Mouse (Mus musculus): Measurements from ENCODE around the gene Liph.
"Not testable (repeated sequence)": the region's sequence is repeated elsewhere in the genome, so short reads cannot be mapped to it uniquely, and the experiment has no call there.

The Liph gene

DNA sequence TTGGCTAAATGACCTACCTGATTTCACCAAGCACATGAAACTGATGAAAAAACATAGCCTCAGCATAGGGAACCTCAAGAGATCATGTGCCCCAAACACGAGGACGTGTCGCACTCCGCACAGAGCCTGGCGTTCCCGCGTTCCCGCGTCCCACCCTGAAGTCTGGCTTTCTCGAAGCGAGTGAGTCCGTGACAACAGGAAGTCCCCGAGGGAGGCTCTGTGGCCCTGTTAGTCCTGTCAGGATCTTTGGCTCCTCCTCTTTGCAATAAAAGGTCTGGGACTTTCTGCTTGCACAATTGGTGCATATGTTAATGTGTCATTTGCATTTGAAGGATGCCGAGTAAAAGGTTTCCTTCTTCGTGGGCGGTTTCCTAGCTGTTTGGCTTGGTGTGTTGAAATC, at the start of gene Liph:
Gene Liph, minus strand, starts transcription at position 360 of the 400 bp plus-strand sequence.
- no peak for DNase-seq

DNA sequence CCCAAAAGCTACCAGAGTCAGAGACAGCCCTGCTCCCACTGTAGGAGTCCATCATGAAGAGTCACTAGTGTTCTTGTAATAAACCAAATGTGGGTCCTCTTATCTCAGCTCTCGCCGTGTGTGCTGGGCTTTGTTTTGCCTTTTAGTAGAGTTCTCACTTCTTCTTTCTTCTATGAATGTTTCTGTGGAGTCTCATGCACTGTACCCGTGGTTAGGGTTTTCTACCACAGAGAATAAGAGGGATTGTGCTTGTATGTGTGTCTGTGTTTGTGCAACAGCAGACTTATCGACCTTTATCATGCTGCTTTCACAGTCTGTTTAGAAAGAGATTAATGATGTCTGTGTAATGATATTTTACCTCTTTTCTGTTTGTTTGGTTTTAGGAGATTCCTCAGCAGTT, 48.4 kb upstream of the Liph start:
- DNase-seq = no peak

DNA sequence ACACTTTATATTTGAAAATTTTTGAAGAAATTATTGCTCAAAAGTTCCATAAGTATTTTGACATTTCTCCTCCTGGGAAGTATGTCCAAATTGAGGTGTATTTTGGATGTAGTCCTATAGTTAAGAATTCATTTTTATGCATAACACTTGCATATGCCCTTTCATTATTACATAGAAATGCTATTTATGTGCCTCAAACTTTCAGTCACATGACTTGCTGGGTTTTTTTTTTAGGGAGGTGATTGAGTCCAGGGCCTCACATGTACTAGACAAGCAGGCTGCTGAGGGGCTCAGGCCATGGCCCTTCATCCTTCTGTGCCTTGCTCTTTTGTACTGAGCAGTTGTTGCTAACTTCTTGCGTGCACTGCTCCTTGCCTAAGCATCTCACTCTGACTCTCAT, 44.5 kb upstream of the Liph start:
- DNase-seq = no peak

DNA sequence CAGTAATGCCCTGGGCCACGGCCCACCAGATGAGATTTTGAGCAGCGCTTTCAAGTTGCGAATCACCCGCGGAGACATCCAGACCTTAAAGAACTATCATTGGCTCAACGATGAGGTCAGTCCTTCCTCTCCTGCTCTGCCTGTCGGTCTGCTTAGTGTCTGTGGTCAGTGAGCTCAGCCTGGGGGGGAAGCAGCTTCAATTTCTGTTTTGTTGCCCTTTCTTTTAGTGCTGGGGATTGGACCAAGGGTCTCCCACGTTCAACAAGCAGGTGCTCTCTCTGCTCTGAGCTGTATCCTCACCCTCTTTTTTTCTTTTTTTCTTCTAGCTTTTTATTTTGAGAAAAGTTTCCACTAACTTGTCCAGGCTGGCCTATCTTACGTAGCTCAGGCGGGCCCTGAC, 43.1 kb upstream of the Liph start:
- no peak for DNase-seq

DNA sequence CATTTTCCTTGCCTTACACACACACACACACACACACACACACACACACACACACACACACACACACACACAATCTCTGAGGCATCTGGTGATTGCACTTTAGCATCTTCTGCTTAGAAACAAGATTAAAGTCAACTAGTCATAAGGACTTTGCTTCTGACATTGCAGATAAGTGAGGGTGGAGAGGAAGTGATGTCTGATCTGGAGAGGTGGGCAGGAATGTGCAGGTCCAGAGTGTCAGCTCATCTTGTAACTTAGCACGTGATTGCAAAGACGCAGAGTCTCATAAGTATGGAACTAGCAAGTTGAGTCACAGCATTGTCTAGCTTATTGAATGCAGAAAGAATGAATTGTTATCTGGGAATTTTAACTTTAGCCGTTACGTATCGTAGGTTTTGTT, 32.0 kb upstream of the Liph start:
- DNase-seq = no peak

DNA sequence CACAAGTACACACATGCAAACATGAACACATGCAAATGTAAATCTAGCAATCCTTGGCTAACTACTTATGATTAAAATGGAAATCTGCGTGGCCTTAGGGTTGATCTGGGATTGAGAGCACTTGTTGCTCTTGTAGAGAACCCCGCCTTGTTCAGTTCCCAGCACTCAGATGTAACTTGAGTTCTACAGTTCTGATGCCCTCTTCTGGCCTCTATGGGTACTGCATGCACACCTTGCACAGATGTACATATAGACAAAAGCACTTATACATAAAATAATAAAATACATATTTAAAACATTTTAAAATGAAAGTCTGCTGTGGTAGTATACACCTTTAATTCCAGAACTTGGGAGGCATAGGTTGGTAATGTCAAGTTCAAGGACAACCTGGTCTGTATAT, 26.7 kb upstream of the Liph start:
- DNase-seq = no peak

DNA sequence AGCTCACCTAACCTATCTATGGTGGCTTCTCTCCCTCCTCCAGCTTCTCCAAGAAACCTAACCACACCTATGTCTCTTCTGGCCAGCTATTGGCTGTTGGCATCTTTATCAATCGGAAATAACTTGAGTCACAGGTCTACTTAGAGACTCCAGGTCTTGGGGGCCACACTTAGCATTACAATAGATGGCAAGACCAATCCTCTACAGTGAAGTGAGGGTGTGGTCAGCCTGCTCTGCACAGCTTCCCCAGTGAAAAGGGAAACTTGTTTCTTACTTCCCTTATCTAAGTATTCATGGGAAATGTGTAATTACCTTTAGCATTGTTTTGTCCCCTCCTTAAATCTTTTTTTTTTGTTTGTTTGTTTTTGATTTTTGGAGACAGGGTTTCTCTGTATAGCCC, 20.1 kb upstream of the Liph start:
- no peak for DNase-seq

DNA sequence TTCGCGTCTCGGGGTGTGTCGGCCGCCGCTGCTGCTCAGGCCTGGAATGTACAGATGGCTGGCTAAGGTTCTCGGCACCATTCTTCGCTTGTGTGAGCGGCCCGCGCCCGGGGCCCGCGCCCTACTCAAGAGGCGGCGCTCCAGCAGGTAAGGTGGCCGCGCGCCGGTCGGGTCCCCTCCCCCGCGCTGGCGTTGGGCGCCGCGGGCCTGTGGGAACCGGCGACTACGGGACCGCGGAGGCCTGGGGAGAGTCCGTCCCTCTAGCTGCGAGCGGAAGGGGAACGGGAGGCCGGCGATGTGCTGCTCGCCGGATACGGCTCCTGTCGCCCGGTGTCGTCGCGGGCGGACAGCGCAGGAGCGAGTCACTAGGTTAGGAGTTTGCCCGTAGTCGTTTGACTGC, 14.1 kb upstream of the Liph start:
- no peak for DNase-seq

DNA sequence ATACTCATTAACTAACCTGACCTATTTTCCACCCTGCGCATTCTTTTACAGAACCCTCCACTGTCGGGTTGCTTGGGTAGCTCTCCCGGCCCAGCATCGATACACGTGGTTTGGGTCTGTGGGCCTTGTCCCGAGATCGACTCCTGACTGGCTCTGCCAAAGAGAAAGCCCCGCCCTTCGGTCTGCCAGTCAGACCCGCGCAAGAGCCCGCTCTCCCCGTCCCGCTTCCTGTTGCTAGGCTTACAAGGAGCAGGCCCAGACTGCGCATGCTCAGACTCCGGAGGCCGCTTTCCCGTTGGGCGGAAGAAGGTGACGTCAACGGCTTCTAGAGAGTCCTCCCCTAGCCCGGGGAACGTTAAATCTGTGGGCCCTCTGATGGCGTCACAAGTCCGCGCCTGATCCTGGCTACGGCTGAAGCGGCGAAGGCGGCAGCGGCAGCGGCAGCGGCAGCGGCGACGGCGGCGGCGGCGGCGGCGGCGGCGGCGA, 13.7 kb upstream of the Liph start, which contains the start of gene Senp2:
Gene Senp2, plus strand, starts transcription at position 386 of the 486 bp plus-strand sequence.
- DNase-seq = peak; percentile 100

DNA sequence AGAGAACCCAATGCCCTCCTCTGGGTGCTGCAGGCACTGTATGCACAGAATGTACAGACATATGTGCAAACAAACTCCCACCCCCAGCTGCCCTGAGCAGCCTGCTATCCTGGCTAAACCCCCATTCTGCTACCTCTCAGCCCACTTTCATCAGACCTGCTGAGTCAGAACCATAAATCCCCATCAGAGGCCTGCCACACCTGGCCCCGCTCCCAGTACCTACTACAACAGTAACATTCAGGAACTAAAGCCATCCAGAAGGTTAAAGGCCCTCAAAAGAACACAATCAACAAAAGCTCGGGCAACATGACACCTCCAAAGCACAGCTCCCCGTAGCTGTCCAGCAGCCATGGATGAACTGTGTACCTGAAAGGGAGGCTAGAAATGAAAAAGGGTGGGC, 6.1 kb upstream of the Liph start:
- no peak for DNase-seq

DNA sequence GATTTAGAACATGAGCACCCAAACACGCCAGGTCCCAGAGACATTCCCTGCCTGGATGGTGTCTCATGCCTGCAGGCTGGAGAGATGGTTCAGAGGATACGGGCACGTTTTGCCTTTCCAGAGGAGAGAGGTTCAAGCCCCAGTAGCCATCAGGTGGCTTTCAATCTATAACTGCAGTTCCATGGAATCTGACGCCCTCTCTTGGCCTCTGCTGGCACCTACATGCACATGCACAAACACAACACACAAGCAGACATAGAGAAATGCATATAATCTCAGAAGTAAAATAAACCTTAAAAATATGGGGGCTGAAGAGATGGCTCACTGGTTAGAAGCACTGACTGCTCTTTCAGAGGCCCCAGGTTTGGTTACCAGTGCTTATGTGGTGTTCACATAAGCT, 5.7 kb upstream of the Liph start:
- DNase-seq = no peak

DNA sequence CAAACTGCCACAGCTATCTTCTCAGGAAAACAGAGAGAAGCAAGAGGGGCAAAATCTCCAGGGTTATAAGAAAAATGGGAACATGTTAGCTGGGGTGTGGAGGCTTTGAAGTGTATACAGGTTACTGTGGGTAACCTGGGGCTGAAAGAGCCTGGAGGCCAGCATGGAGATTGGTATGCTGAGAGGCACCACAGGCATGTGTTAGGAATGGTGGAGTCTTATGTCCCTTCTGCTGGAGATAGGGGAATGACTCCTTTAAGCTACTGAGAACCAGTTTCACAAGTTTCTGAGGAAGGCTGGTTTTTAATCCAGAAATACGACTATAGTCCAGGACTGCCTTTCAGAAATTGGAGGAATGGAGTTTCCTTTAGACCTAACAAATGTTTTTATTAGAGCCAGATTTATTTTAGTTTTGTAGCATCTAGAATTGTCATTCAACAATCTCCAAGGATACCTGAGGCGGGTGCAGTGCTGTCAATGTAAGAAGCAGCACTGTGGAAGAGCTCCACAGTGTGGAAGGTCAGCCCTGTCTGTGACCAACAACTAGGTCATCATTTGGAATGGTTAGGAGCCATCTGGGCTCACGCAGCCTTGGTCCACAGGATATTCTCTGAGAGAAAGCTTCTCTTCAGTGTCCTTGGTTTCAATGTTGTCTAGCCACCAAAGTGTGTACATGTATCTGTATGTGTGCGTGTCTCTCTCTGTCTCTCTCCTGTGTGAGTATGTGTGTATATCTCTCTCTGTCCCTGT, 4.7 kb upstream of the Liph start:
- no peak for DNase-seq

DNA sequence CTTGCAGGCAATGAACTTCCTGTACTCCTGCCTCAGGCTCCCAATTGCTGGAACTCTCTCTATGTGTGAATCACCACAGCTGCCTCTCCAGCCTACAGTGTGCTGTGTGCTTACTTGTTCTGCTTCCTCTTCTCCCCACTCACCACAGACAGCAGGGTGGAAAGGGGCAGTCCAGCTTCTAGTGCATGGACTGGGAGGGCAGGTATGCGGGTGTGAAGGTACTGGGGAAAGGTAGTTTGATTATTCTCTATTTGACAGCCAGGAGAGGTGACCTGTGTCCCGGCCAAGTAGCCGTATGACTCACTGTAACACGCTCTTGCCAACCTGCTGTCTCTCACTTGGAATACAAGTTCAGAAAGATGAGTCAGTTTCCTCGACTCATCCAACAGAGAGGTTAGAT, 2.6 kb upstream of the Liph start:
- no peak for DNase-seq

DNA sequence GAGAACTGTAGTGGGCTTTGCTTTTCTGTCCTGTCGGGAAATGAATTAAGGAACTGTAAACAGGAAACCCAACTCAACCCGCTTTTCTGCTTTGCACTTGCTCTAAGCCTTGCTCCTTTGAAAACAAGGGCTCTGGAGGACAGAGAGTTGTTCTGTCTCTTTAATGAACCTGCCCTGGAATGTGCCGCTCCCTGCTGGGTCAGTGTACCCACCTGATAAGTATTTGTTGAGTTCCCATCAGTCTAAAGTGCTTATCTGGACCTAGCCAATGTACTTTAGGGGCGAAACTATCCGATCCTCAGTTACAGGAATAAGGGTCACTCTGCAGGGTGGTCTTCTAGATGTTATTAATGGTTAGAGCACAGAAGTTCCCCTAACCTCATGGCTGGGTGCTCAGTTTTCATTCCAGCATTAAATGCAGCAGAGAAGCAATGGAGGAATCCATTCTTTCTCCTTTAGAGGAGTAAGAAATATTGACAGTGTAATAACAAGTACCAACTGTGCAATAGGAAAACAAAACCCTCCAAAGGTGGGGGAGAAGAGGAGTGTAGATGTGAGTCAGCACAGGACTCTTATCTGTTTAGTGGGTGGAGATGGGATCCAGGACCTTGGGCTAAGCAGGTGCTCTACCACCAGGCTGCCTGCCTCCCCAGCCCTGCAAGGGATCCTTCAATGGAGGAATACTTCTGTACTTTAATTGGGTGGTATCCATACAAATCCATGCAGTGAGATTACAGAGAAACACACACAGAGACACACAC, 1.6 kb upstream of the Liph start:
- no peak for DNase-seq

DNA sequence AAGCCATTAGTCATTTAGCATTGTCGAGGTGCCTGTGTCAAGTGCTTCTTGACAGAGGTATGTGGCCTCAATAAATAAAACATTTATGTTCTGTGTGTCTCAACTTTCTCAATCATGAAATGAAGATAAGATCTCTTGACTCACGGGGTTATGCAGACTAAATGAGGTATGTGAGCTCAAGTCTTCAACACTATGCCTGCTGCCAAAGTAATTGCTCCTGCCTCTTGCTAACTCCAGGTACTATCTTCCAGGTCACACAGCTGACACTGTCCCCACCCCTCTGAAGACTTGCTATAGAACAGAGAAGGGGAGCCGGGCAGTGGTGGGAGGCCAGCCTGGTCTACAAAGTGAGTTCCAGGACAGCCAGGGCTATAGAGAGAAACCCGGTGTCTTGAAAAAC, 939 bp upstream of the Liph start:
- no peak for DNase-seq

DNA sequence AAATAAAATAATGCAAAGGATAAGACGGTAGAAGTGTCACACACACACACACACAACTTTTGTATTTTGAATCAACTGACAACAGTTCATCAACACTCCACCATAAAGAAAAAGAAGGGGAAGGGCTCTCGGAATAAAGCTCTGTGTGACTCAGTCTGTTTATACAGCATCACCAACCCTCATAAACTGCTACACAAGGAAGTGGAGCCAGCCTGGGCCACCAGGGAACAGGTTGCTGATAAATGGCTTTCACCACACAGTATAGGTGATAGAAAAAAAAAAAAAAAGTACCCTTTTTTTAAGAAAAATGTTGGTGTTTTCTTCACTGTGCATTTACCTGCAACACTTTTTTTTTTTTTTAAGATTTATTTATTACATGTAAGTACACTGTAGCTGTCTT, 3.7 kb downstream of the Liph start:
- DNase-seq = no peak

DNA sequence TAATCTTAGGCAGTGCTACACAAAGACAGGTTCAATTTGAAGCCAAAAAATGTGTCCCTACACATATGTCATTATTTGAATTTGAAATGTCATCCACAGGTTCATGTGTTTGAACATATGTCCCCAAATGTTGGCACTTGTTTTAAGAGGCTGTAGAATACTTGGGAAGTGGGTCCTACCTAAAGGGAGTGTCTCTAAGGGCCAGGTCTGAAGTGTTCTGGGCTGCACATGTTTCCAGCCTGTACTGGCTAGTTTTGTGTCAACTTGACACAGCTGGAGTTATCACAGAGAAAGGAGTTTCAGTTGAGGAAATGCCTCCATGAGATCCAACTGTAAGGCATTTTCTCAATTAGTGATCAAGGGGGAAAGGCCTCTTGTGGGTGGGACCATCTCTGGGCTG, 4.6 kb downstream of the Liph start:
- DNase-seq = not testable (repeated sequence)

DNA sequence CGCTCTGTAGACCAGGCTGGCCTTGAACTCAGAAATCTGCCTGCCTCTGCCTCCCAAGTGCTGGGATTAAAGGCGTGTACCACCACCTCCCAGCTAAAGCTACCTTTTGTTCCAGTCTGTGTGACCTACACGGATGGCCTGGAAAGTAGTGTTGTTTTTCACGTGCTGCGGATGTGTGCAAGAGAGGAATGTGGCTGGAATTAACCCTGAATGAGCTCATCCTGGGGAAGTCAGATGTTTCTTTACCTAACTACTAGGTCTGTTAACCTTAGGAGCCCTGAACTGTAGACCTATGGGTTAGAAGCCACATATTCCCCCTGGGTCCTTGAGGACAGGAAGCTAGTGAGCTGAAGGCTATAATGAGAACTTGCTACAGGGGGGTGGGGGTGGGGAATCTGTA, 7.5 kb downstream of the Liph start:
- no peak for DNase-seq

DNA sequence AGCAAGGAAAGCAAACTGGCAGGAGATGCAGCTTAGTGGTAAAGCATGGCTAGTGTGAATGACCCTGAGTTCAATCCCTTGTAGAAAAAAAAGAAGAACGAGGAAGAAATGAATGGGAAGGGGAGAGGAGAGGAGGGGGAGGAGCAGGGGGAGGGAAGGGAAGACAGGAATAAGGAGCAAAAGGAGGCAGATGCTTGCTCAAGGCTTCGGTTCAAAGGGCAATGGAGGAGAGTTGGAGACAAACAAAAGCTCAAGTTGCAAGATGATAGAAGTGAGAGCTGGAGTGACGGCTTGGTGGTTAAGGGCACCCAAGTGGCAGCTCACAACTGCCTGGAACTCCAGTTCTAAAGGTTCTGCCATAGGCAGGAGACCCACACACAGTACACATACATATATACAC, 9.3 kb downstream of the Liph start:
- DNase-seq = no peak

DNA sequence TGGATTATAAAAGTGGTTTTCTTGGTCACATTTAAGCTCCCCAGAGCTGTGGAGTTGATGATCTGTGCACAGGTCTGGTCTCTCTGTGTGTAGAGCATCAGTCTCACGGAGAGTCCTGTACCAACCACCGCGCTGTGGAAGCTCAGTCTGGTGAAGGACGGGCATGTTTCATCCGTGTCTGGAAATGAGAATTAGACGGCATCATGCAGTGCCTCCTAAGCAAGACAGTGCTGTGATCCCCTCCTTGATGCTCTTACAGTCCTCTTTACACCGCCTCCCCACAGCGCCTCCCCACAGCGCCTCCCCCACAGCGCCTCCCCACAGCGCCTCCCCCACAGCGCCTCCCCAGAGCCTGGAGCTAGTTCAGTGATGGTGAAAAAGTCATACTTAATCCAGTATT, 11.4 kb downstream of the Liph start:
- no peak for DNase-seq

DNA sequence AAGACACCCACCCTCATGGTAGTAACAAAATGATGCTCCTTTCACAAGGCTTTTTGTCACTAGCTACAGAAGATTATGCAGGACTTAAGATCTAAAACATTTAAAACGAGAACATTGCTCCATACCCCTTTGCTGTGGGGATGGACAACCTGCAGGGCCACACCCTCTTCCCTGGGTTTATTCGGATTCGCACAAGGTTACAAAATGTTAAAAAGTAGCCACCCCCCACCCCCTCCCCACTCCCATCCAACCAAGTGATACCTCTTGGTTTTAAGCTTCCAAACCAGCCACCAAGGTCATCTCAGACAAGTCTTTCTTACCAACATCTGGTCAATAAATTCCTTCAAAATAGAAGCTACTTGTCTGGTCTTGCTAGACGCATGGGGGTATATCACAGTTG, 11.9 kb downstream of the Liph start:
- DNase-seq = no peak

DNA sequence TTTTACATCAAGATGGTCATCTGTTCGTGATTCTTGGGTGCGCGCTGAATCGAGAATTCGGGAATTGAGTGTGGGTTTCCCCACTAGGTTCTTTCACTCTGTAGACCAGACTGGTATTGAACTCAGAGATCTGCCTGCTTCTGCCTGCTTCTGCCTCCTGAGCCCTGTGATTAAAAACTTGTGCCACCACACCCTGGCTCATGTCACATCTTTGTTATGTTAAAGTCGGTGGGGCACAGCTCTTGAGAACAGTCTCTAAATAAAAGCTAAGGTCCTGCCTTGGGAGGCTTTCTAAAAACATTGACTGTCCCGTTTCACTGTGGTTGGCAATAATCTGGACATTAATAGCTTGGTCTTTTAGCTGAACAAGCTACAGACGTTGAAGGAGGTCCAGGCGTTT, 12.3 kb downstream of the Liph start:
- no peak for DNase-seq

DNA sequence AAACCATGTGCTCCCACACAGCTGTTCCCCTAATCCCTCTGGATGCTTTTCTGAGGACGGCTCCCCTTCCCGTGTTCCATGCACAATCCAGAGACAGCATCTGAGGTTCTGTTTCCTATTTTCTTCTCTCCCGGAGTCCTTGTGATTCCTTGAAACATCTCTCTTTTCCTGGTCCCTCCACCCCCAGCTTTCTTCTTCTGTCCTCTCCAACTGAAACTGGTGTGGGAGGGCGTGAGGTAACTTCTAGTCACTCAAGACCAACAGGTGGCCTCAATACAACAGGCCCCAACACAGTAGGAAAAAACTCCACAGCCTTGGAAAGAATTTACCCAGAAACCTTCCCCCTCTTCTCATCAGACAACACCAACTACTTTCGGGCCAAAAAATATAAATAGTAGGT, 18.1 kb downstream of the Liph start:
- DNase-seq = no peak

DNA sequence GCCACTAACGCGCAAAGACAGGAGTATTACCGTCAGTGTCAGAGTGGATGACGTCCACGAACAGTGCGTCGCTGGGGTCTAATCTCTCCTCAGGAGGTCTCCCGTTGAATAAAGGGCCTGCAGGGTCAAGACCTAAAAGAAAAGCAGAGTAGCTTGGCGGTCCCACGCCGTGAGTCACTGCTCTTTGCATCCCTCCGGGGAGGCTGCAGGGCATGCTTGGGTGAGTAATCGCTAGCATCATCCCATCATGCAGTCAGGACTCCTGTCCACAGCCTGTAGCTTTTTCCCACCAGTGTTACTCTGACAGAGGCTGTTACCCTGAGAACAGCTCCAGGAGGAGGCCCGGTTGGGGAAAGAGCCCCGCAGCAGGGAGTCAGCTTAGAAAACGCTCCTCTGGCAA, 19.3 kb downstream of the Liph start:
- no peak for DNase-seq

DNA sequence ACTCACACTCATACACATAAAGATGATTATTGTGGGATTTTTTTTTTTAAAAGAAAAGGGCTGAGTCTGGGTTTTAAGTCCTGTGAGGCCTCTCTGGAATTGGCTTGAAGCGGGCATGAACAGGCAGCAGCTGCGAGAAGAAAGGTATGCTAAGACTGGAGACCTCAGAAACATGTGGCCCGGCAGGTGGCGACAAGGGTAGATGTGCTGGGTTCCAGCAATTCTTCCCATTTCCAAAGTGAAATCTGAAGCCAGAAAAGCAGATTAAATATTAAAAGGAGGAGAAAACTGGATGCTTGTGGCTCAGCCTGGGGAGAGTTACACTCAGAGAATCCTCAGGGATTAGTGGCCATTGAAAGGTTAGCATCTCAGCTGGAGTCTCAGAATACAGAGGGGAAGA, 24.0 kb downstream of the Liph start:
- DNase-seq = no peak

All from cerebellum, adult 11 months (tissue).